Mouse (Mus musculus) kidney, embryonic 15.5 days (tissue): Measurements from ENCODE around the gene Hes7. TPM values are rescaled to one million over a fixed set of nuclear protein-coding genes. Genes with fewer than 3 reads are reported as not detected.
A peak's percentile ranks its signal among the peaks of the same experiment; 100 is the strongest.

Experiments
- ATAC-seq: fragments of 200-750 bp; cut with Nextera tagmentation; replicated peaks from 2 replicates; pipeline ENCODE4 v1.8.0; 2017; ENCODE audit warnings: moderate TSS enrichment; ENCODE audit not compliant: low FRiP score
- H3K27ac ChIP-seq: fragments of 300-500 bp; sonication (generic); 2 replicates; pipeline ENCODE4 v1.5.1; 2015; ENCODE audit warnings: mild to moderate bottlenecking, inconsistent platforms
- H3K27me3 ChIP-seq: fragments of 300-500 bp; sonication (generic); 2 replicates; pipeline ENCODE4 v1.6.1; 2015; ENCODE audit warnings: inconsistent platforms
- H3K36me3 ChIP-seq: fragments of 300-500 bp; sonication (generic); 2 replicates; pipeline ENCODE4 v1.6.1; 2015; ENCODE audit warnings: inconsistent platforms
- H3K4me1 ChIP-seq: fragments of 300-500 bp; sonication (generic); 2 replicates; pipeline ENCODE4 v1.6.1; 2015; ENCODE audit warnings: inconsistent platforms
- H3K4me2 ChIP-seq: fragments of 300-500 bp; sonication (generic); 2 replicates; pipeline ENCODE4 v1.6.1; 2015; ENCODE audit warnings: moderate library complexity, mild to moderate bottlenecking, inconsistent platforms
- H3K4me3 ChIP-seq: fragments of 300-500 bp; sonication (generic); replicated peaks from 2 replicates; pipeline ENCODE4 v1.5.1; 2015; ENCODE audit warnings: mild to moderate bottlenecking, inconsistent platforms
- H3K9ac ChIP-seq: fragments of 300-500 bp; sonication (generic); 2 replicates; pipeline ENCODE4 v1.6.1; 2015; ENCODE audit warnings: mild to moderate bottlenecking, inconsistent platforms
- H3K9me3 ChIP-seq: fragments of 300-500 bp; sonication (generic); replicated peaks from 2 replicates; pipeline ENCODE4 v1.6.1; 2016; ENCODE audit warnings: inconsistent platforms
- WGBS: fragments of 180-500 bp; shearing (Covaris S2); methylation state at CpG from one replicate; pipeline ENCODE4 v1.1.7; 2015; ENCODE audit warnings: mixed read lengths; 5-methylcytosine and 5-hydroxymethylcytosine counted together
- polyA plus RNA-seq: library from polyadenylated mRNA; unstranded; fragments of >200 nt; fragmentation: Nextera tagmentation; extraction: Ambion mirVana; gene quantifications from 2 replicates; pipeline ENCODE4 v1.2.1, GENCODE M21; 2015

Hes7 gene
- polyA plus RNA-seq, 1 experiment from 2014 or later = 0.42 TPM

DNA sequence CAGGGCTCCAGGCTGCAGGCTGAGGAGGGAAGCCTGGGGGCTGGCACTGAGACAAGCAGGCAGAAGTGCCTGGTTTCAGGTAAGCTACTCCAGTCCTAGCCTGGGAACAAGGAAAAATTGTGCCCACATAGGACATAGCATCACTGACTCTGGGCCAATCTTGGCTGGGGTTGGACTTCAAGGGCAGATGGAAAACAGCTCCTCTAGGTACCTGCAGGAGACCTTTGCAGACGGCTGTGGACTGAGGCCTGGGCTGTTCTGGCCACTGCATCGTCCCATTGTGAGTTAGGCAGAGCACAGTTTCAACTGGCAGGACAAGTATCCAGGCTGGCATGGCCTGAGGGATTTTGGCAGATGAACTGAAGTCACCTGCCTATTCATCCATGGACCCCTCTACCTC lies 14.4 kb upstream of the Hes7 start:
- H3K27ac ChIP-seq = no peak overlapping the region
- no peak overlapping the region for H3K4me3 ChIP-seq
- no peak for ATAC-seq
- 93% methylated on average over 2 of the region's 2 CpGs for WGBS
- no peak overlapping the region for H3K4me2 ChIP-seq
- no peak overlapping the region for H3K9ac ChIP-seq
- H3K4me1 ChIP-seq = peaks cover 9% of the 10 kb centered on the region
- no peaks in the 10 kb centered on the region for H3K9me3 ChIP-seq
- H3K36me3 ChIP-seq = peaks cover 89% of the 10 kb centered on the region
- H3K27me3 ChIP-seq = no peaks in the 10 kb centered on the region

DNA sequence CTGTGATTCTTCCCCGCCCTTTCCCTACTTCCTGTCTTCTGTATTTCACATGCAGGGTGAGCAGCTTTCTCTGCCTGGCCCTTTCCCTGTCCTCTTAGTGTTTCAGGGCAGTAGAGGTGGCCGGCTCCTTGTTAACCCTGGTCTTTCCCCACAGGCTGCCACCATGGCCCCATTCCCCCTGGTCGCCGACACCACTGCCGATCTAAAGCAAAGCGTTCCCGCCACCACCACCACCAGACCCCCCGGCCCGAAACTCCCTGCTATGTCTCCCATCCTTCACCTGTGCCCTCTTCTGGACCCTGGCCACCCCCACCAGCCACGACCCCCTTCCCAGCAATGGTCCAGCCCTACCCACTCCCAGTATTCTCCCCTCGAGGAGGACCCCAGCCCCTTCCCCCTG lies 13.9 kb upstream of the Hes7 start:
- Histone ChIP-seq H3K4me2 (no peak overlapping the region), H3K36me3 (peaks cover 84% of the 10 kb centered on the region), H3K27ac (no peak overlapping the region), H3K9me3 (no peaks in the 10 kb centered on the region), H3K9ac (no peak overlapping the region), H3K27me3 (no peaks in the 10 kb centered on the region), H3K4me1 (peaks cover 8% of the 10 kb centered on the region), H3K4me3 (no peak overlapping the region)
- WGBS = 93% methylated on average over 11 of the region's 11 CpGs
- ATAC-seq = no peak

DNA sequence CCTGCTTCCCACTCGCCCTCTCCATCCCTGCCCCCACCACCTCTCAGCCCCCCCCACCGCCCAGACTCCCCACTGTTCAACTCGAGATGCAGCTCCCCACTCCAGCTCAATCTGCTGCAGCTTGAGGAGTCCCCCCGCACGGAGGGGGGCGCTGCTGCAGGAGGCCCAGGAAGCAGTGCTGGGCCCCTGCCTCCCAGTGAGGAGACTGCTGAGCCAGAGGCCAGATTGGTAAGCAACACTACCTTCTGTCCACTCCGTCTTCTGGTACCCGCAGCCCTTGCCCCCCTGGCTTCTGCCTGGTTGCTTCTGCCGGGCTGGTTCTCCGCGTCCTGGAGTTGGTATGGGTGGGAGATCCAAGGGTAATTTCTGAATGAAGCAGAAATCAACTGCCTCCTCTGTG lies 13.4 kb upstream of the Hes7 start:
- no peaks in the 10 kb centered on the region for H3K9me3 ChIP-seq
- no peaks in the 10 kb centered on the region for H3K27me3 ChIP-seq
- H3K9ac ChIP-seq = no peak overlapping the region
- no peak overlapping the region for H3K27ac ChIP-seq
- WGBS = 88% methylated on average over 11 of the region's 11 CpGs
- peaks cover 11% of the 10 kb centered on the region for H3K4me1 ChIP-seq
- ATAC-seq = no peak
- H3K36me3 ChIP-seq = peaks cover 78% of the 10 kb centered on the region
- no peak overlapping the region for H3K4me2 ChIP-seq
- no peak overlapping the region for H3K4me3 ChIP-seq

DNA sequence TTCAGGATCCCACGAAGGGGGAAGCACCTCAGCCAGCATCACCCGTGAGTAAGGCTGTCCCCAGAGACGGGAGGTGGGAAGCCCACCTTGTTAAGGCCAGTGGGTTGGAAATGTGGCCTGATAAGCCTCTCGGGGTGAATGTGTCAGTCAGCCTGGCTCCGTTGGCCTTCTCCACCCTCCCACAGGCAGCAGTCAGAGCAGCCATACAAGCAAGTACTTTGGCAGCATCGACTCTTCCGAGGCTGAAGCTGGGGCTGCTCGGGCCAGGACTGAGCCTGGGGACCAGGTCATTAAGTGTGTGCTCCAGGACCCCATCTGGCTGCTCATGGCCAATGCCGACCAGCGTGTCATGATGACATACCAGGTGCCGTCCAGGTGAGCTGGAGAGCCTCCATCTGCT lies 12.5 kb upstream of the Hes7 start:
- H3K27me3 ChIP-seq = peaks cover 4% of the 10 kb centered on the region; the same call in 1 of the 2 replicates
- no peak overlapping the region for H3K27ac ChIP-seq
- 86% methylated on average over 11 of the region's 11 CpGs for WGBS
- H3K4me3 ChIP-seq = no peak overlapping the region
- no peak overlapping the region for H3K4me2 ChIP-seq
- H3K9ac ChIP-seq = no peak overlapping the region
- no peaks in the 10 kb centered on the region for H3K9me3 ChIP-seq
- no peak for ATAC-seq
- peaks cover 18% of the 10 kb centered on the region for H3K4me1 ChIP-seq
- H3K36me3 ChIP-seq = peaks cover 70% of the 10 kb centered on the region

DNA sequence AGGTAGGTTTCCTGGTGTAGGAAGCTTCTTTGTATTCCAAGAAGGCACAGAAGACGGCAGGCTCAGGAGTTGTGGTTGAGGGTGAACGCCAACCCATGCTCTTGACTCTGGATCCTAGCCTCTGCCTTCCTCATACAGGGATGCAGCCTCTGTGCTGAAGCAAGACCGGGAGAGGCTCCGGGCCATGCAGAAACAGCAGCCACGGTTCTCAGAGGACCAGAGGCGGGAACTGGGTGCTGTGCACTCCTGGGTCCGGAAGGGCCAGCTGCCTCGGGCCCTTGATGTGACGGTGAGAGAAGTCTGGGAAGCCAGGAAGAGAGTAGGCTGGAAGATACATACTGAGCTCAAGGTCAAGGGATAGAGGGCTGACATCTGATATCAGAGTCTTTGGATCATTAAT lies 12.0 kb upstream of the Hes7 start:
- Histone ChIP-seq H3K9ac (no peak overlapping the region), H3K9me3 (no peaks in the 10 kb centered on the region), H3K4me3 (no peak overlapping the region), H3K4me1 (peaks cover 18% of the 10 kb centered on the region), H3K27me3 (peaks cover 4% of the 10 kb centered on the region; the same call in 1 of the 2 replicates), H3K4me2 (no peak overlapping the region), H3K36me3 (peaks cover 64% of the 10 kb centered on the region), H3K27ac (no peak overlapping the region)
- WGBS = 86% methylated on average over 9 of the region's 9 CpGs
- no peak for ATAC-seq

DNA sequence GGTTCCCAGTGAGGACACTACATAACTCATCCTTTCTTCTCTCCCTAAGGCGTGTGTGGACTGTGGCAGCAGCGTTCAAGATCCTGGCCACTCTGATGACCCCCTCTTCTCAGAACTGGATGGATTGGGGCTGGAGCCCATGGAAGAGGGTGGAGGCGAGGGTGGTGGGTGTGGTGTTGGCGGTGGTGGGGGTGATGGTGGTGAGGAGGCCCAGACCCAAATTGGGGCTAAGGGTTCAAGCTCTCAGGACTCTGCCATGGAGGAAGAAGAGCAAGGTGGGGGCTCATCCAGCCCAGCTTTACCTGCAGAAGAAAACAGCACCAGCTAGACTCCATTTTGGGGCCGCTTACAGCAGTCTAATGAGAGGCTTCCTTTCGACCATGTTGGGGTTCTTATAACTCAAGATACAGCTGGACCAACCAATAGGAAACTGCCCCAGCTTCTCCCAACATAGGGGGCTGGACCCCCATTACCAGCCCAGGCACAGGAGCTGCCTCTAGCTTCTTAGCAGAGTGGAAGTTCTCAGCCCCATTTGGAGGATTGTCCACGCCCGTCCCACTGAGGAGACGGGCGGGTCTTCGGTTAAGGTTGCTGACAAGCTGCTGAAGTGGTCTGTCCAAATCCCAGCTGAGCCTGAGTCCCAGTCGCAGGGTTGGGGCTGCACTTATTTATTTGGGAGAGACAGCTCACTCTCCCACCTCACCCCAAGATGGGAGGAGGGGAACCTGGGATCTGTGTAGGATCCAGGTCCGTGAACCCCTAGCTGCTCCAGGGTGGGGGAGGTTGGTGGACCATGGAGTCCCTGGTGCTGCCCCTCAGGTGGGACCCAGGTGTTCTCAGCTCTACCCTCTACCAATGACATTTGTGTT lies 10.9 kb upstream of the Hes7 start:
- Histone ChIP-seq H3K36me3 (peaks cover 54% of the 10 kb centered on the region), H3K4me2 (peak overlapping the region; percentile 63; the same call in 1 of the 2 replicates), H3K4me1 (peaks cover 18% of the 10 kb centered on the region), H3K27ac (no peak overlapping the region), H3K27me3 (peaks cover 10% of the 10 kb centered on the region; the same call in 1 of the 2 replicates), H3K9me3 (no peaks in the 10 kb centered on the region), H3K4me3 (no peak overlapping the region), H3K9ac (no peak overlapping the region)
- WGBS = 85% methylated on average over 13 of the region's 13 CpGs
- no peak; the same call in 1 of the 2 replicates for ATAC-seq

DNA sequence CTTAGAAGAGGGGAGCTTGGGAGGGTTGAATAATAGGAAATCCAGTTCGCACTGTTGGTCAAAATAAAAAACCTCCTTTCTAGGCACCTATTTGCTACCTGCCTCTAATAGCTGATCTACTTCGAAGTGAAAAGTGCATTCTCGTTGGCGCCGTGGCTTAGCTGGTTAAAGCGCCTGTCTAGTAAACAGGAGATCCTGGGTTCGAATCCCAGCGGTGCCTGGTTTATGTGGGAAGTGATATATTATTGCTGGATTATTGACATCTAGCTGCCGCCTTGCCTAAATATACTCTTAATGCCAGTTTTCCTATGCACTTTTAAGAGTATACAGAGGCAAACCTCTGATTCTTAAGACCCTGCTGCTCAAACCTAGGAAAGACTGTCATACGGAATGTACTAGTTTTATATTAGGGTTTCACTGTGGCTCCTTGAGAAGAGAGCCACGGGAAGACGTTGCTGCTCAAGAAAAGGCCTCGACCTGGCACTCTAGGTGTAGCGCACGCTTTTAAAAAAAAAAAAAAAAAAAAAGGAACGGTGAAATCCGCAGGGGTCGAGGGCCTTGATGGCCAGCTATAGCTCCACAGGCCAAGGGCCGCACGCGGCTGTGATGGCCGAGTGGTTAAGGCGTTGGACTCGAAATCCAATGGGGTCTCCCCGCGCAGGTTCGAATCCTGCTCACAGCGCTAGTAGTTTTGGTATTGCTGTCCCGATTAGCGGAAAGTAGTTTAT lies 9.7 kb upstream of the Hes7 start:
- H3K9ac ChIP-seq = peak overlapping the region; percentile 59
- H3K27ac ChIP-seq = peak overlapping the region; percentile 74
- no peaks in the 10 kb centered on the region for H3K9me3 ChIP-seq
- H3K36me3 ChIP-seq = peaks cover 42% of the 10 kb centered on the region
- H3K27me3 ChIP-seq = peaks cover 15% of the 10 kb centered on the region
- peak; percentile 64; the same call in 1 of the 2 replicates for ATAC-seq
- under 1% methylated on average over 30 of the region's 30 CpGs for WGBS
- H3K4me1 ChIP-seq = peaks cover 18% of the 10 kb centered on the region
- peak overlapping the region; percentile 58 for H3K4me3 ChIP-seq
- H3K4me2 ChIP-seq = peak overlapping the region; percentile 63

DNA sequence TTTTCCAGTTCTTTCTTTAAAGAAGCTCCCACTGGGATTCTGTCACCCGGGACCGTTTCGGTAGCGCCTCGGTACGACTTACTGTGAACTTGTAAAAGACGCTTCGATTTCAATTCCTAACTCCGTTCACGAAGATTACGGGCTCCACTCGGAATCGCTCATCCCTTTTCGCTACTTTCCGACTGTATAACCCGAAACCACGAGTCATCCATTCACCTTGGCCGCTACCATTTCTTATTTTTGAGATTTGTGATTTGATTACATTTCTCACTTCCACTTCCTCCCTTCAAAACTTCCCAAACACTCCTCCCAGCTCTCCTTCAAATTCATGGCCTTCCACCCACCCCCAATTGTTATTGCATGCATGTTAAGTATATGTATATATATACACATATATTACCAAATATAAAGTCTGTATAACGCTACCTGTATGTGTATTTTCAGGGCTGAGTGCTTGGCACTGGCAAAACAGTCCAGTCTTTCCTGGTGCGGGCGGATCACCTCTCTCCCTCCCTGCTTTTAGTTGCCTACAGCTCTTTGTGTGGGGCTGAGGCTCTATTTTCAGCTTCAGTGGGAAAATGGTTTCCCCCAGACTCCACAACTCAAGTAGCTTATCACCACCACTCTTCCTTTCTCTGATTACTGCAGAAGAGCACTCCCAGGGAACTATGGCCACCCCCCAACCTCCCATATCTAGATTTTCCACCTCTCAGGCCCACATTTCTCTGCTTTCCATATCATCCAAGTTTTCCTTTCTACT lies 9.0 kb upstream of the Hes7 start:
- peak overlapping the region; percentile 22; the same call in 1 of the 2 replicates for H3K27ac ChIP-seq
- ATAC-seq = no peak
- peak overlapping the region; percentile 63 for H3K4me2 ChIP-seq
- no peaks in the 10 kb centered on the region for H3K9me3 ChIP-seq
- H3K4me1 ChIP-seq = peaks cover 18% of the 10 kb centered on the region
- H3K27me3 ChIP-seq = peaks cover 19% of the 10 kb centered on the region
- 7% methylated on average over 21 of the region's 21 CpGs for WGBS
- peak overlapping the region; percentile 58 for H3K4me3 ChIP-seq
- H3K36me3 ChIP-seq = peaks cover 34% of the 10 kb centered on the region
- H3K9ac ChIP-seq = peak overlapping the region; percentile 59

DNA sequence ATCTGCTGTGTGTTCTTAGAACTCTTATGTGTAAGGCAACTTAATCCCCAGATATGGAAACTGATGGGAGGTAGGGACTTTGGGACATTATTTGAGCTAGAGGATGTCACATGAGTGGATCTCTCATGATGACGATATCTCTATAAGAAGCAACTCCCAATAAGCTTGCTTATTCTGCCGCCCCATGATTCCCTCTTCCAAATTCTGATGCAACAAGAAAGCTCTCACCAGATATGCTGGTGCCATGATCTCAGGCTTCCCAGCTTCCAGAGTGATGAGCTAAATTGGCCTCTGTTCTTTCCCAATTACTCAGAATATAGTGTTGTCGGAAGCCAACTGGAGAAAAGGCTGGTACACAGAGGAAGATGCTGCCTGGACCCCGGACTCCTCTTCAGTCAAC lies 8.3 kb upstream of the Hes7 start:
- H3K4me1 ChIP-seq = peaks cover 18% of the 10 kb centered on the region
- H3K4me3 ChIP-seq = peak overlapping the region; percentile 58
- 59% methylated on average over 4 of the region's 4 CpGs for WGBS
- no peak overlapping the region; the same call in 1 of the 2 replicates for H3K9ac ChIP-seq
- H3K27me3 ChIP-seq = peaks cover 23% of the 10 kb centered on the region
- peaks cover 28% of the 10 kb centered on the region for H3K36me3 ChIP-seq
- no peak overlapping the region for H3K27ac ChIP-seq
- H3K4me2 ChIP-seq = peak overlapping the region; percentile 63
- H3K9me3 ChIP-seq = no peaks in the 10 kb centered on the region
- no peak for ATAC-seq

DNA sequence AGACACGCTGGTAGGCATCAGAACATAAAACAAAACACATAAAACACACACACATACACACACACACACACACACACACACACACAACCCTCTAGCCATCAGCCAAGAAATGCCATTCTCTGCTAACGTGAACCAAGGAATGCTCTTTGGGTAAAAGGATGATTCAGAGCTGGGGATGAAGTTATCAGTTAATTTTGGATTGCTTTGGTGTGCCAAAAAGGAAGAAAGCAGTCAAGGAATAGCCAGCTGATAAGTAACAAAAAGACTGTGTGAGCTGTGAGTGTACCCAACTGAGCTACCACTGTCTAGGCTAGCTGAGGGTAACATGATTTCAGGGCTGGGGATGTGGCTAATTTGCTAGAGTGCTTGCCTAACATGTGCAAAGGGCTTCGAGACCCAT lies 6.2 kb upstream of the Hes7 start:
- Histone ChIP-seq H3K4me3 (no peak overlapping the region), H3K9me3 (no peaks in the 10 kb centered on the region), H3K27me3 (peaks cover 23% of the 10 kb centered on the region), H3K27ac (no peak overlapping the region), H3K9ac (no peak overlapping the region), H3K36me3 (peaks cover 7% of the 10 kb centered on the region), H3K4me2 (no peak overlapping the region), H3K4me1 (peaks cover 31% of the 10 kb centered on the region)
- 70% methylated on average over 3 of the region's 3 CpGs for WGBS
- ATAC-seq = no peak

DNA sequence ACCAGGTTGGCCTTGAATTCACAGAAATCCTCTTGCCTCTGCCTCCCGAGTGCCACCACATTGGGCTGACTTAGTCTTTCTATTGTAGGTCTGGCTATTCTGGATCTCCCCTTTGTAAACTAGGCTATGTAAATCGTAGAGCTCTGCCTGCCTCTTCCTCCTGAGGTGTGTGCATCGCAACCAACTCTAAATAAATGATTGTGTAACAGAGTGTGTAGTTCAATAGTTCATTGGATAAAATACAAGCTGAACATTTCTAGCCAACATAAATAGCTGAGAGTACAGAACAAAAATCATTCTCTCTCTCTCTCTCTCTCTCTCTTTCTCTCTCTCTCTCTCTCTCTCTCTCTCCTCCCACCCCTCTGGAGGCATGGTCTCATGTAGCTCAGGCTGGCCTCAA lies 5.6 kb upstream of the Hes7 start:
- H3K9me3 ChIP-seq = no peaks in the 10 kb centered on the region

More for the DNA sequence above, 5.6 kb upstream of the Hes7 start:
- no peak for ATAC-seq
- Histone ChIP-seq H3K4me1 (peaks cover 34% of the 10 kb centered on the region), H3K4me3 (no peak overlapping the region), H3K4me2 (no peak overlapping the region), H3K27me3 (peaks cover 23% of the 10 kb centered on the region), H3K9ac (no peak overlapping the region), H3K27ac (no peak overlapping the region), H3K36me3 (peaks cover under 1% of the 10 kb centered on the region; the same call in 1 of the 2 replicates)
- 83% methylated on average over 3 of the region's 3 CpGs for WGBS
